In the genomic region with DNA sequence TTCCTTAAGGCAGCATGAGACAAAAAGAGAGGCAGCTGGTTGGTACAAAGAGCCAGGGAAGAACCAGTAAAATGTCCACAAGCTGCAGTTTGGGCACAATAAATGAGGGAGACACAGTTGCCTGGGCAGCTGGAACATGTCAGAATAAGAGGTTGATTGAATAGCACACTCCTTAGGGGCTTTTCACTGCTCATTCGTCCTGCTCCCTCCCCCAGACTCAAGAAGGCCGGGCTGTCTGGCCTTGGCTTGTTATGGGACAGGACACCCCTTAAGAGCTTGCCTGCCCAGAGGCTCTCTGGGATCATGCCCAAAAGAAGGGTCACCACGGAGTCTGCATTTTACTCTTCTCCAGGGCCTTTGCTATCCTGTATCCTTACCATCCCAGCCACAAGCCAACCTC, we compare ENCODE assay signal across 20 mouse cellular contexts. TPM values are rescaled to one million over a fixed set of nuclear protein-coding genes. Genes with fewer than 3 reads are reported as not detected.
DNase-seq lines count a peak whose midpoint lies in the region; ATAC-seq and TF ChIP-seq lines count a peak whose summit lies in the region.
"Had no signal": no experiment of that assay in that cellular context is flagged by ENCODE, and none has a peak within 500 bp of the region (broad histone marks: within the 10 kb centered on the region; RNA-seq: fewer than 3 reads in every experiment).

No protein-coding gene starts in this region.

- H3K27ac ChIP-seq in forebrain, embryonic 12.5 days = 0 out of 2 replicates have a peak overlapping the region, but pooled peaks have one; percentile 5
- no peak overlapping the region for H3K27ac ChIP-seq in forebrain, embryonic 14.5 days (ENCODE audit: low read depth, low read length)
- H3K27ac ChIP-seq in liver, embryonic 13.5 days = peak overlapping the region; percentile 72; the same call in 1 of the 2 replicates
- peak overlapping the region; percentile 60 for H3K27ac ChIP-seq in intestine, postnatal 0 days (ENCODE audit: low read depth, low read length)
- H3K27ac ChIP-seq: heart, embryonic 10.5 days; limb, embryonic 12.5 days had no signal

- no peak for DNase-seq in forebrain, embryonic 14.5 days (ENCODE audit: low spot score)
- DNase-seq in liver, embryonic 13.5 days = no peak
- no peak for DNase-seq in liver
- peak; percentile 37 for DNase-seq in embryo, embryonic 11 days
- DNase-seq in layer of hippocampus, adult 18-20 months (ENCODE audit: low spot score in 2 of 2) = no peak
- DNase-seq: adrenal gland, postnatal 36 days; cerebellum, adult 9-11 months; heart, postnatal 14 days; kidney, adult 2 months; lung, postnatal 10 days had no signal

- no peak for TF ChIP-seq CTCF in intestine, postnatal 0 days (IDR thresholded peaks at IDR 0.05; ENCODE audit: low read depth)

- H3K9ac ChIP-seq in forebrain, embryonic 12.5 days = no peak overlapping the region
- H3K9ac ChIP-seq in forebrain, embryonic 14.5 days (ENCODE audit: low read length) = no peak overlapping the region
- H3K9ac ChIP-seq in liver, embryonic 13.5 days = no peak overlapping the region
- no peak overlapping the region for H3K9ac ChIP-seq in intestine, postnatal 0 days (ENCODE audit: low read depth, low read length)
- H3K9ac ChIP-seq: limb, embryonic 12.5 days had no signal

- H3K9me3 ChIP-seq in forebrain, embryonic 12.5 days = no peaks in the 10 kb centered on the region
- no peaks in the 10 kb centered on the region for H3K9me3 ChIP-seq in forebrain, embryonic 14.5 days (replicated peaks; ENCODE audit: control insufficient read depth, low read length)
- H3K9me3 ChIP-seq in liver, embryonic 13.5 days (replicated peaks) = no peaks in the 10 kb centered on the region
- H3K9me3 ChIP-seq in intestine, postnatal 0 days (ENCODE audit: control insufficient read depth) = no peaks in the 10 kb centered on the region
- H3K9me3 ChIP-seq: heart, embryonic 10.5 days; limb, embryonic 12.5 days; megakaryocyte, embryonic 14.5 days had no signal

- no peaks in the 10 kb centered on the region for H3K27me3 ChIP-seq in forebrain, embryonic 12.5 days
- H3K27me3 ChIP-seq in forebrain, embryonic 14.5 days (replicated peaks; ENCODE audit: control insufficient read depth, insufficient read depth, low read length) = no peaks in the 10 kb centered on the region
- no peaks in the 10 kb centered on the region for H3K27me3 ChIP-seq in liver, embryonic 13.5 days
- H3K27me3 ChIP-seq in intestine, postnatal 0 days (replicated peaks; ENCODE audit: control insufficient read depth, insufficient read depth, low read length) = no peaks in the 10 kb centered on the region
- H3K27me3 ChIP-seq: limb, embryonic 12.5 days had no signal

- H3K4me1 ChIP-seq in forebrain, embryonic 12.5 days = peaks cover 6% of the 10 kb centered on the region; the same call in 1 of the 2 replicates
- no peaks in the 10 kb centered on the region for H3K4me1 ChIP-seq in forebrain, embryonic 14.5 days (ENCODE audit: control insufficient read depth, insufficient read depth, low read length)
- H3K4me1 ChIP-seq in liver, embryonic 13.5 days (replicated peaks) = peaks cover 17% of the 10 kb centered on the region
- no peaks in the 10 kb centered on the region for H3K4me1 ChIP-seq in intestine, postnatal 0 days (replicated peaks; ENCODE audit: control insufficient read depth, insufficient read depth, low read length)

- WGBS in forebrain, embryonic 12.5 days = 51% methylated on average over 3 of the region's 3 CpGs
- WGBS in forebrain, embryonic 14.5 days = 38% methylated on average over 3 of the region's 3 CpGs
- 39% methylated on average over 3 of the region's 3 CpGs for WGBS in liver, embryonic 13.5 days (ENCODE audit: insufficient replicate concordance)
- WGBS in intestine, postnatal 0 days = 40% methylated on average over 3 of the region's 3 CpGs

- H3K36me3 ChIP-seq in forebrain, embryonic 12.5 days (replicated peaks) = no peaks in the 10 kb centered on the region
- H3K36me3 ChIP-seq in forebrain, embryonic 14.5 days (ENCODE audit: control insufficient read depth, insufficient read depth, low read length) = no peaks in the 10 kb centered on the region
- no peaks in the 10 kb centered on the region for H3K36me3 ChIP-seq in liver, embryonic 13.5 days
- H3K36me3 ChIP-seq in intestine, postnatal 0 days (ENCODE audit: control insufficient read depth, insufficient read depth) = no peaks in the 10 kb centered on the region
- H3K36me3 ChIP-seq: heart, embryonic 10.5 days; limb, embryonic 12.5 days had no signal

- no peak overlapping the region for H3K4me2 ChIP-seq in forebrain, embryonic 12.5 days
- H3K4me2 ChIP-seq in forebrain, embryonic 14.5 days (ENCODE audit: low read length) = no peak overlapping the region
- H3K4me2 ChIP-seq in liver, embryonic 13.5 days = no peak overlapping the region
- 0 out of 2 replicates have a peak overlapping the region, but pooled peaks have one; percentile 21 for H3K4me2 ChIP-seq in intestine, postnatal 0 days (replicated peaks; ENCODE audit: low read depth)
- H3K4me2 ChIP-seq: limb, embryonic 12.5 days had no signal

- ATAC-seq in forebrain, embryonic 12.5 days (ENCODE audit: low FRiP score) = no peak
- no peak for ATAC-seq in forebrain, embryonic 14.5 days
- no peak for ATAC-seq in liver, embryonic 13.5 days (ENCODE audit: low read depth)
- ATAC-seq in intestine, postnatal 0 days = no peak
- no peak for ATAC-seq in granulocyte monocyte progenitor cell, adult 5-6 weeks (replicated peaks; ENCODE audit: poor library complexity, severe bottlenecking)
- ATAC-seq: activated CD4-positive, CD25-positive, alpha-beta regulatory T cell, adult 4 months had no signal

- H3K4me3 ChIP-seq in forebrain, embryonic 12.5 days (replicated peaks) = no peak overlapping the region
- H3K4me3 ChIP-seq in forebrain, embryonic 14.5 days (ENCODE audit: low read depth, low read length) = no peak overlapping the region
- H3K4me3 ChIP-seq in liver, embryonic 13.5 days (replicated peaks) = no peak overlapping the region
- H3K4me3 ChIP-seq in intestine, postnatal 0 days (ENCODE audit: low read depth, low read length) = no peak overlapping the region
- H3K4me3 ChIP-seq: heart, embryonic 10.5 days; limb, embryonic 12.5 days; megakaryocyte, embryonic 14.5 days had no signal

RNA-seq across cellular contexts. Expression of a gene that starts 11.3 kb away (rescaled TPM):
- polyA plus RNA-seq in forebrain, embryonic 12.5 days (2016; fragmentation: Nextera tagmentation; extraction: Ambion mirVana) = not detected in 2 replicates
- not detected in 2 replicates for polyA plus RNA-seq in forebrain, embryonic 14.5 days (2014; fragmentation: Nextera tagmentation; extraction: Ambion mirVana)
- polyA plus RNA-seq in liver, embryonic 13.5 days (2015; fragmentation: Nextera tagmentation; extraction: Ambion mirVana) = 2.6 and 2.8 TPM in 2 replicates
- 23.1 and 26.0 TPM in 2 replicates for polyA plus RNA-seq in intestine, postnatal 0 days (2015; fragmentation: Nextera tagmentation; extraction: Ambion mirVana)
- not detected for total RNA-seq in layer of hippocampus, adult 18-20 months (2021)
- 0.26 TPM in 1 of 2 replicates, not detected in the other for total RNA-seq in granulocyte monocyte progenitor cell, adult 5-6 weeks (2014; fragmentation: Nextera tagmentation)
- not detected in 2 replicates for total RNA-seq in granulocyte monocyte progenitor cell, adult 5-6 weeks (2017)
- total RNA-seq: adrenal gland, postnatal 36 days; heart, postnatal 14 days; layer of hippocampus, adult 8-10 months had no signal
- polyA plus RNA-seq: activated CD4-positive, CD25-positive, alpha-beta regulatory T cell, adult 4 months; embryonic facial prominence, embryonic 11.5 days; limb, embryonic 12.5 days had no signal

RNA-seq across cellular contexts. Expression of a gene that starts 58.6 kb away (rescaled TPM):
- 0.56 and 0.60 TPM in 2 replicates for polyA plus RNA-seq in forebrain, embryonic 12.5 days (2016; fragmentation: Nextera tagmentation; extraction: Ambion mirVana)
- polyA plus RNA-seq in forebrain, embryonic 14.5 days (2014; fragmentation: Nextera tagmentation; extraction: Ambion mirVana) = 0.71 and 0.83 TPM in 2 replicates
- polyA plus RNA-seq in liver, embryonic 13.5 days (2015; fragmentation: Nextera tagmentation; extraction: Ambion mirVana) = 0.05 TPM in 1 of 2 replicates, not detected in the other
- 0.88 and 1.0 TPM in 2 replicates for polyA plus RNA-seq in intestine, postnatal 0 days (2015; fragmentation: Nextera tagmentation; extraction: Ambion mirVana)
- 1 to 10 TPM; 1.1 to 1.5 TPM for total RNA-seq in layer of hippocampus, adult 18-20 months (2021)
- not detected in 2 replicates for total RNA-seq in granulocyte monocyte progenitor cell, adult 5-6 weeks (2014; fragmentation: Nextera tagmentation)
- not detected in 2 replicates for total RNA-seq in granulocyte monocyte progenitor cell, adult 5-6 weeks (2017)
- total RNA-seq: gastrocnemius, adult 18-20 months had no signal
